Mouse (Mus musculus) natural killer cell, adult 2 months (primary cell): ENCODE measurements at regions not wholly inside any gene's neighbourhood (a gene's known extent, or its start where the extent isn't known, plus 50 kb on each side); places are given as distances from the start of the nearest gene placed in this dataset.
"Not testable (repeated sequence)": the region's sequence is repeated elsewhere in the genome, so short reads cannot be mapped to it uniquely, and the experiment has no call there.

Experiments used
- DNase-seq, 2 experiments: peaks; one replicate each; pipeline ENCODE4 v3.0.0; 2022; ENCODE audit warnings: low spot score in 2 of 2

DNA sequence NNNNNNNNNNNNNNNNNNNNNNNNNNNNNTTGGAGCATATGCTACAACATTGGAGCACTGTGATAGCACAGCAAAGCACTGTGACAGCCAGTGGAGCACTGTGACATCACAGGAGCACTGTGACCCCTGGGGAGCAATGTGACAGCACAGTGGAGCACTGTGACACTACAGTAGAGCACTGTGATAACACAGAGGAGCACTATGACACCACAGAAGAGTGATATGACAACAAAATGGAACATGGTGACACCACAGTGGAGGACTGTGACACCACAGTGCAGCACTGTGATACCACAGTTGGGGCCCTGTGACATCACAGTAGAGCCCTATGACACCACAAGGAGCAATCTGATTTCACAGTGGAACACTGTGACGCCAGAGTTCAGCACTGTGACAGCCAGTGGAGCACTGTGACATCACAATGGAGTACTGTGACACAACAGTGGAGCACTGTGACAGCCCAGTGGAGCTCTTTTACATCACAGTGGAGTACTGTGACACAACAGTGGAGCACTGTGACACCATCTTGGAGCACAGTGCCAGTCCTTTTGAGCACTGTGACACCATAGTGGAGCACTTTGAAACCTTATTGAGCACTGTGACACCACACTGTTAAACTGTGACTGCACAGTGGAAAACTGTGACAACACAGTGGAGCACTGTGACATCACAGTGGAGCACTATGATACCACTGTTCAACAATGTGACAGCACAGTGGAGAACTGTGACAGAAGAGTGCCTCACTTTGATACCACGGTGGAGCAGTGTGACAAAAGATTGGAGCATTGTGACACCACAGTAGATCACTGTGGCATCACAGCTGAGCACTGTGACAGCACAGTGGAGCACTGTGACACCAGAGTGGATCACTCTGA is 116.9 kb upstream of the Vmn1r2 start:
- DNase-seq = no peak

DNA sequence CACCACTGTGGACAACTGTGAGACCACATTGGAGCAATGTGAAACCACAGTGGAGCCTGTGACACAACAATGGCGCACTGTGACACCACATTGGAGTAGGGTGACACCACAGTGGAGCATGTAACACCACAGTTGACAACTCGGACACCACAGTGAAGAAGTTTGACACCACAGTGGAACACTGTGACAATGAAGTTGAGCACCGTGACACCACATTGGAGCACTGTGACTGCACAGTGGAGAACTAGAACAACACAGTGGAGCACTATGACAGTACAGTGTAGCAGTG is 116.3 kb upstream of the Vmn1r2 start:
- DNase-seq = no peak

DNA sequence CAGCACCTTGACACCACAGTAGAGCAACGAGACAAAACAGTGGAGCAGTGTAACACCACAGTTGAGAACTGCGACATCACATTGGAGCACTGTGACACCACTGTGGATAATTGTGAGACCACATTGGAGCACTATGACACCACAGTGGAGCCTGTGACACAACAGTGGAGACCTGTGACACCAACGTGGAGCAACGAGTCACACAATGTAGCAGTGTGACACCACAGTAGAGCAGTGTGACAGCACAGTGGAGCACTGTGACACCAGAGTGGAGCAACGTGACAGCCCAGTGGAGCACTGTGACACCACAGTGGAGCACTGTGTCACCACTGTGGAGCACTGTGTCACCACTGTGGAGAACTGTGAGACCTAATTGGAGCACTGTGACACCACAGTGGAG is 115.9 kb upstream of the Vmn1r2 start:
- DNase-seq = no peak

DNA sequence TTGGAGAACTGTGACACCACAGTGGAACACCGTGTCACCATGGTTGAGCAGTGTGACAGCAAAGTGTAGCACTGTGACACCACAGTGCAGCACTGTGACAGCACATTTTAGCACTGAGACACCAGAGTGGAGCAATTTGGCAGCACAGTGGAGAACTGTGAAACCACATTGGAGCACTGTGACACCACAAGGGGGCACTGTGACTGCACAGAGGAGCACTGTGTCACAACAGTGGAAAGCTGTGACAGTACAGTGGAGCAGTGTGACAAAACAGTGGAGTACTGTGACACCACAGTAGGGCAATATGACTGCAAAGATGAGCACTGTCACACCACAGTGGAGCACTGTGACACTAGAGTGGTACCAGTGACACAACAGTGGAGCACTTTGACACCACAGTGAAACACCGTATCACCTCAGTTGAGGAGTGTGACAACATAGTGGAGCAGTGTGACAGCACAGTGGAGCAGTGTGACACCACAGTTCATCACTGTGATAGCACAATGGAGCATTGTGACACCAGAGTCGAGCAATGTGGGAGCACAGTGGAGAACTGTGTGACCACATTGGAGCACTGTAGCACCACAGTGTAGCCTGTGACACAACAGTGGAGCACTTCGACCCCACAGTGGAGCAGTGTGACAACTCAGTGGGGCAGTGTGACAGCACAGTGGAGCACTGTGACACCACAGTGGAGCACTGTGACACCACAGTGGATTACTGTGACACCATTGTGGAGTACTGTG is 114.6 kb upstream of the Vmn1r2 start:
- DNase-seq = peak in 1 of 2 experiments; percentile 0

DNA sequence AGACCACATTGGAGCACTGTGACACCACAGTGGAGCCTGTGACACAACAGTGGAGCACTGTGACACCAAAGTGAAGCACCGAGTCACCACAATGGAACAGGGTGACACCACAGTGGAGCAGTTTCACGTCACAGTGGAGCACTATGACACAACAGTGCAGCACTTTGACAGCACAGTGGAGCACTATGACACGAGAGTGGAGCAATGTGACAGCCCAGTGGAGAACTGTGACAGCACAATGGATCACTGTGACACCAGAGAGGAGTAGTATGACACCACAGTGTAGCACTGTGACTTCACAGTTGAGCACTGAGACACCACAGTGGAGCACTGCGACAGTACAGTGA is 114.1 kb upstream of the Vmn1r2 start:
- no peak for DNase-seq

DNA sequence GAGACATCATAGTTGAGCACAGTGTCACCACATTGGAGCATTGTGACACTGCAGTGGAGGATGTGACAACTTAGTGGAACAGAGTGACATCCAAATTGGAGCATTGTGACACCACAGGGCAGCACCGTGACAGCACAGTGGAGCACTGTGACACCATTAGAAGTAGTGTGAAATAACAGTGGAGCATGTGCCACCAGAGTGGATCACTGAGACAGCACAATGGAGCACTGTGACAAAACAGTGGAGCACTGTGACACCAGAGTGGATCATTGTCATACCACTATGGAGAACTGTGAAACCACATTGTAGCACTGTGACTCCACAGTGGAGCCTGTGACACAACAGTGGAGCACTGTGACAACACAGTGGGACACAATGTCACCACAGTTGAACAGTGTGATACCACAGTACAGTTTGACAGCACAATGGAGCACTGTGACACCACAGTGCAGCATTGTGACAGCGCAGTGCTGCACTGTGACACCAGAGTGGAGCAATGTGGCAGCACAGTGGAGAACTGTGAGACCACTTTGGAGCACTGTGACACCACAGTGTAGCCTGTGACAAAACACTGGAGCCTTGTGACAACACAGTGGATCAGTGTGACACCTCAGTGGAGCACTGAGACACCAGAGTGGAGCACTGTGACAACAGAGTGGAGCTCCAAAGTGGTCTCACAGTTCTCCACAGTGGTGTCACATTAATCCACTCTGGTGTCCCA is 113.5 kb upstream of the Vmn1r2 start:
- DNase-seq = no peak

DNA sequence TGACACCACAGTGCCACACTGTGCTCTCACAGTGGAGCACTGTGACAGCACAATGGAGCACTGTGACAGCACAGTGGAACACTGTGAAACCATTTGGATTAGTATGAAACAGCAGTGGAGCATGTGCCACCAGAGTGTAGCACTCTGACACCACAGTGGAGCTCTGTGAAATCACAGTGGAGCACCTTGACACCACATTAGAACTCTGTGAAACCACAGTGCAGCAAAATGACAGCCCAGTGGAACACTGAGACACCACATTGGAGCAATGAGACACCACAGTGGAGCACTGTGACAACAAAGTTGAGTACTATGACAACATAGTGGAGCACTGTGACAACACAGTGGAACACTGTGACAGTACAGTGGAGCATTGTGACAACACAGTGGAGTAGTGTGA is 112.2 kb upstream of the Vmn1r2 start:
- DNase-seq = no peak

DNA sequence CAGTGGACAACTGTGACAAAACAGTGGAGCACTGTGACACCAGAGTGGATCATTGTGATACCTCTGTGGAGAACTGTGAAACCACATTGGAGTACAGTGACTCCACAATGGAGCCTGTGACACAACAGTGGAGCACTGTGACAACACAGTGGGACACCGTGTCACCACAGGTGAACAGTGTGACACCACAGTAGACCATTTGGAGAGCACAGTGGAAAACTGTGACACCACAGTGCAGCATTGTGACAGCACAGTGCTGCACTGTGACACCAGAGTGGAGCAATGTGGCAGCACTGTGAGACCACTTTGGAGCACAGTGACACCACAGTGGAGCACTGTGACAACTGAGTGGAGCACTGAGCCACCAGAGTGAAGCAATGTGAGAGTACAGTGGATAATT is 111.7 kb upstream of the Vmn1r2 start:
- no peak for DNase-seq

DNA sequence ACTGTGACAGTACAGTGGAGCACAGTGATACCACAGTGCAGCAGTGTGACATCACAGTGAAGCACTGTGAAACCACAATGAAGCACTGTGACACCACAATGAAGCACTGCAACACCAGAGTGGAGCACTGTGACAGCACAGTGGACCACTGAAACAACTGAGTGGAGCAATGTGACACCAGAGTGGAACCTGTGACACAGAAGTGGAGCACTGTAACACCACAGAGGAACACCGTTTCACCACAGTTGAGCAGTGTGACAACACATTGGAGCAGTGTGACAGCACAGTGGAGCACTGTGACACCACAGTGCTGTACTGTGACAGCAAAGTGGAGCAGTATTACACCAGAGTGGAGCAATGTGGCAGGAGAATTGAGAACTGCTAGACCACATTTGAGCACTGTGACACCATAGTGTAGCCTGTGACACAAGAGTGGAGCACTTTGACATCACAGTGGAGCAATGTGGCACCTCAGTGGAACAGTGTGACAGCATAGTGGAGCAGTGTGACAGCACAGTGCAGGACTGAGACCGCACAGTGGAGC is 107.5 kb upstream of the Vmn1r2 start:
- DNase-seq = no peak

DNA sequence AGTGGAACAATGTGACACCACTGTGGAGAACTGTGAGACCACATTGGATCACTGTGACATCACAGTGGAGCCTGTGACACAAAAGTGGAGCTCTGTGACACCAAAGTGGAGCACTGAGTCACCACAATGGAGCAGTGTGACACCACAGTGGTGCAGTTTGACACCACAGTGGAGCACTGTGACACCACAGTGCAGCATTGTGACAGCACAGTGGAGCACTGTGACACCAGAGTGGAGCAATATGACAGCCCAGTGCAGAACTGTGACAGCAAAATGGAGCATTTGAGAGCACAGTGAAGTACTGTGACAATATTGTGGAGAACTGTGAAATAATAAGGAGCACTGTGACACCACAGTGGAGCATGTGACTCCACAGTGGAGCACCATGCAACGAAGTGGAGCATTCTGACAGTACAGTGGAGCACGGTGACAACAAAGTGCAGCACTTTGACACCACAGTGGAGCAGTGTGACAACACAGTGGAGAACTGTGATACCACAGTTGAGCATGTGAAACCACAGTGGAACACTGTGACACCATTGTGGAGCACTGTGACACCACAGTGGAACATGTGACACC is 105.0 kb upstream of the Vmn1r2 start:
- no peak for DNase-seq

DNA sequence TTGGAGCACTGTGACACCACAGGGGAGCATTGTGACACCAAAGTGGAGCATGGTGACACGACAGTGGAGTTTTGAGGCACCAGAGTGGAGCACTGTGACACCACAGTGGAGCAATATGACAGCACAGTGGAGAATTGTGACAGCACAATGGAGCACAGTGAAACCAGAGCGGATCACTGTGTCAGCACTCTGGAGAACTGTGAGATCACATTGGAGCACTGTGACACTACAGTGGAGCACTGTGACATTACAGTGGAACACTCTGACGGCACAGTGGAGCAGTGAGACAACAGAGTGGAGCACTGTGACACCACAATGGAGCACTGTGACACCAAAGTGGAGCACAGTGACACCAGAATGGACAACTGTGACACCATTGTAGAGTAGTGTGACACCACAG is 103.2 kb upstream of the Vmn1r2 start:
- no peak for DNase-seq

DNA sequence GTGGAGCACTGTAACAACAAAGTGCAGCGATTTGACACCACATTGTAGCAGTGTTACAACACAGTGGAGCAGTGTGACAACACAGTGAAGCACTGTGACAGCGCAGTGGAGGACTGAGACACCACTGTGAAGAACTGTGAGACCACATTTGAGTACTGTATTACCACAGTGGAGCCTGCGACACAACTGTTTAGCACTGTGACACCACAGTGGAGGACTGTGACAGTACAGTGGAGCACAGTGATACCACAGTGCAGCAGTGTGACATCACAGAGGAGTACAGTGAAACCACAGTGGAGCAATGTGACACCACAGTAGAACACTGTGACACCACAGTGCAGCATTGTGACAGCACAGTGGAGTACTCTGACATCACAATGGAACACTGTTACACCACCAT is 102.5 kb upstream of the Vmn1r2 start:
- DNase-seq = no peak

DNA sequence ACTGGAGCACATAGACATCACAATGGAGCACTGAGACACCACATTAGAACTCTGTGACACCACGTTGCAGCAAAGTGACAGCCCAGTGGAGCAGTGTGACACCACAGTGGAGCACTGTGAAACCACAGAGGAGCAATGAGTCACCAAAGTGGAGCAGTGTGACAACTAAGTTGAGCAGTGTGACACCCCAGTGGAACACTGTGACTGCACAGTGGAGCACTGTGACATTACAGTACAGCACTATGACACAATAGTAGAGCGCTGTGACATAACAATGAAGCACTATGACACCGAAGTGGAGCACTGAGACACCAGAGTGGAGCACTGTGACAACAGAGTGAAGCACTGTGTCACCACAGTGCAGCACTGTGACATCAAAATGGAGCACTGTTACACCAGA is 101.8 kb upstream of the Vmn1r2 start:
- DNase-seq = not testable (repeated sequence)

DNA sequence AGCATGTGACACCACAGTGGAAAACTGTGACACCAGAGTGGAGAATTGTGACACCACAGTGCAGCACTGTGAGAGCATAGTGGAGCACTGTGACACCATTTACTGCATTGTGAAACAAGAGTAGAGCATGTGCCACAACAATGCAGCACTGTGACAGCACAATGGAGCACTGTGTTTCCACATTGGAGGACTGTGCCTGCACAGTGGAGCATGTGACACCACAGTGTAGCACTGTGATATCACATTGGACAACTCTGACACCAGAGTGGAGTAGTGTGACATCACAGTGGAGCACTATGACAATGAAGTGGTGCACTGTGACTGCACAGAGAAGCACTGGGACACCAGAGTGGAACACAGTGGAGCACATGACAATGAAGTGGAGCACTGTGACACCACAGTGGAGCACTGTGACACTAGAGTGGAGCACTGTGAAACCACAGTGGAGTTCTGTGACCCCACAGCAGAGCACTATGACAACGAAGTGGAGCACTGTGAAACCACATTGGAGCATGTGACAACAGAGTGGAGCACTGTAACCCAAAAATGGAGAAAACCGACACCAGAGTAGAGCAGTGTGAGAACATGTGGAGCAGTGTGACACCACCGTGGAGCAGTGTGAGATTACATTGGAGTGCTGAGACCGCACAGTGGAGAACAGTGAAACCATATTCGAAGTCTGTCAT is 100.9 kb upstream of the Vmn1r2 start:
- DNase-seq = no peak

DNA sequence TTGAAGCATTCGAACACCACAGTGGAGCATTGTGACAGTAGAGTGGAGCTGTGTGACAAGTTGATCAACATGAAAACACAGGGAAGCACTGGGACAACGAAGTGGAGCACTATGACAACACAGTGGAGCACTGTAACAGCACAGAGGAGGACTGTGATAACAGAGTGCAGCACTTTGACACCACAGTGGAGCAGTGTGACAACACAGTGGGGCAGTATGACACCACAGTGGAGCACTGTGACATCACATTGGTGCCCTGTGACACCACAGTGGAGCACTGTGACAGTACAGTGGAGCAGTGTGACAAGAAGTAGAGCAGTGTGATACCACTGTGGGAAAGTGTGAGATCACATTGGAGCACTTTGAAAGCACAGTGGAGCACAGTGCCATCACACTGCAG is 99.9 kb upstream of the Vmn1r2 start:
- no peak for DNase-seq

DNA sequence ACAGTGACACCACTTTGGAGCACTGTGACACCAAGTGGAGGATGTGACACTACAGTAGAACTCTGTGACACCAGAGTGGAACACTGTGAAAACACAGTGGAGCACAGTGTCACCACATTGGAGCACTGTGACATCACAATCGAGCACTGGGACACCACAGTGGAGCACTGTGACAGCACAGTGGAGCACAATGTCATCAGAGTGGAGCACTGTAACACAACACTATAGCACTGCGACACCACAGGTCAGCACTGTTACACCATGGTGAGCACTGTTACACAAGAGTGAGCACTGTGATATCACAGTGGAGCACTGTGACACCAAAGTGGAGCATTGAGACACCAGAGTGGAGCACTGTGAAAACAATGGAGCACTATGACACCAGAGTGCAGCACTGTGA is 99.5 kb upstream of the Vmn1r2 start:
- DNase-seq = peak in 1 of 2 experiments; percentile 2

DNA sequence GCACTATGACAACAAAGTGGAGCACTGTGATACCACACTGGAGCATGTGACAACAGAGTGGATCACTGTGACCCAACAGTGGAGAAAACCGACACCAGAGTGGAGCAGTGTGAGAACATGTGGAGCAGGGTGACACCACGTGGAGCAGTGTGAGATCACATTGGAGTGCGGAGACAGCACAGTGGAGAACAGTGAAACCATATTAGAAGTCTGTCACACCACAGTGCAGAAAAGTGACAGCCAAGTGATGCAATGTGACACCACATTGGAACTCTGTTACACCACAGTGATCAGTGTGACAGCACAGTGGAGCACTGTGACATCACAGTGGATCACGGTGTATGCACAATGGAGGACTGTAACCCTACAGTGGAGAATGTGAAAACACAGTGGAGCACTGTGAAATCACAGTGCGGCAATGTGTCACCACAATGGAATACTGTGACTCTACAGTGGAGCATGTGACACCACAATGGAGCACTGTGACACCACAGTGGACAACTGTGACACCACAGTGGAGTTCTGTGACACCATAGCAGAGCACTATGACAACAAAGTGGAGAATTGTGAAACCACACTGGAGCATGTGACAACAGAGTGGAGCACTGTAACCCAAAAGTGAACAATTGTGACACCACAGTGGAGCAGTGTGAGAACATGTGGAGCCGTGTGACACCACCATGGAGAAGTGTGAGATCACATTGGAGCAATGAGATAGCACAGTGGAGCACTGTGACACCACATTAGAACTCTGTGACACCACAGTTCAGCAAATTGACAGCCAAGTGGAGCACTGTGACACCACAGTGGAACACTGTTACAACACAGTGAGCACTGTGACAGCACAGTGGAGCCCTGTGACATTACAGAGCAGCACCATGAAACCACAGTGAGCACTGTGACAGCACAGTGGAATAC is 98.6 kb upstream of the Vmn1r2 start:
- DNase-seq = no peak

DNA sequence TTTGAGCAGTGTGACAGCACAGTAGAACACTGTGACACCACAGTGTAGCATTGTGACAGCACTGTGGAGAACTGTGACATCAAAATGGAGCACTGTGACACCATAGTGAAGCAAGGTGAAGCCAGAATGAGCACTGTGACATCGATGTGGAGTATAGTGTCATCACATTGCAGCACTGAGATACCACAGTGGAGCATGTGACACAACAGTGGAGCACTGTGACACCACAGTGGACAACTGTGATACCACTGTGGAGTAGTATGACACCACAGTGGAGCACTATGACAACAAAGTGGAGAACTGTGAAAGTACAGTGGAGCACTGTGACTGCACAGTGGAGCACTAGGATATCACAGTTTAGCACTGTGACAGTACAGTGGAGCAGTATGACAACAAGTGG is 97.8 kb upstream of the Vmn1r2 start:
- no peak for DNase-seq

DNA sequence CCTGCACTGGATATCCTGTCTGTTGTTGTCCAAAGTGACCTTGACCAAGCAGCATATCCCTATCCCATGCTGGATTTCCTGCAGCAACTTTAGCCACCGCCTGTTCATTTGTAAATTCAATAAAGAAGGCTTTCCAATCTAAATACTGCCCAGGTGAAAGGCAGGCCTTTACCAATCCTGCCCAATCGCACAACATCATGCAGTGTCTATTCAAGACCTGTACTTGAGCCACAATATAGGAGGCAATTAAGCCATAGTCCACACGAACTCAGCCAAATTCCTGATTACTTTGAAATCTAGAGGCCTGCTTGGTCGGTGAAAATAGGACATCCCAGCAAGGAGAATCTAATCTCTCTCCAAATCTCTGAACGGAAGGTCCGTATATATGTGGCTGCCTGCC is 95.8 kb upstream of the Vmn1r2 start:
- DNase-seq = not testable (repeated sequence)

DNA sequence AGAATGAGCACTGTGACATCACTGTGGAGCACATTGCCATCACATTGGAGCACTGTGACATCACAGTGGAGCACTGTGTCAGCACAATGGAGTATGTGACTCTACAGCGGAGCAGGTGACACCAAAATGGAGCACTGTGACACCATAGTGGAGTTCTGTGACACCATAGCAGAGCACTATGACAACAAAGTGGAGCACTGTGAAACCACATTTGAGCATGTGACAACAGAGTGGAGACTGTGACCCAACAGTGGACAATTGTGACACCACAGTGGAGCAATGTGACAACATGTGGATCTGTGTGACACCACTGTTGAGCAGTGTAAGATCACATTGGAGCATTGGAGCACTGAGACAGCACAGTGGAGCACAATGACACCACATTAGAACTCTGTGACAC is 87.2 kb upstream of the Vmn1r2 start:
- no peak for DNase-seq
